Mouse (Mus musculus) lung, postnatal 0 days (tissue): Measurements from ENCODE around the gene Hoxa9. TPM values are rescaled to one million over a fixed set of nuclear protein-coding genes. Genes with fewer than 3 reads are reported as not detected.

ENCODE experiments used
- ATAC-seq: fragments of 200-750 bp; cut with Nextera tagmentation; 2 replicates; pipeline ENCODE4 v1.8.0; 2017; ENCODE audit warnings: moderate library complexity
- DNase-seq: peaks from one replicate; pipeline ENCODE4 v3.0.0-alpha.2; 2016; ENCODE audit warnings: low spot score
- H3K27ac ChIP-seq: fragments of 300-500 bp; sonication (generic); 2 replicates; pipeline ENCODE4 v1.5.1; 2014; ENCODE audit warnings: antibody characterized with exemption, mild to moderate bottlenecking, low read length, mixed read lengths
- H3K27me3 ChIP-seq: fragments of 300-500 bp; sonication (generic); replicated peaks from 2 replicates; pipeline ENCODE4 v1.6.1; 2014; ENCODE audit warnings: low read length, mixed read lengths; ENCODE audit not compliant: insufficient read depth
- H3K36me3 ChIP-seq: fragments of 300-500 bp; sonication (generic); 2 replicates; pipeline ENCODE4 v1.6.1; 2014; ENCODE audit warnings: low read length, mixed read lengths; ENCODE audit not compliant: insufficient read depth
- H3K4me1 ChIP-seq: fragments of 300-500 bp; sonication (generic); 2 replicates; pipeline ENCODE4 v1.6.1; 2014; ENCODE audit warnings: antibody characterized with exemption, low read depth, low read length, mixed read lengths; ENCODE audit not compliant: insufficient read depth
- H3K4me2 ChIP-seq: fragments of 300-500 bp; sonication (generic); replicated peaks from 2 replicates; pipeline ENCODE4 v1.6.1; 2014; ENCODE audit warnings: low read depth, mild to moderate bottlenecking, low read length, moderate library complexity, mixed read lengths
- H3K4me3 ChIP-seq: fragments of 300-500 bp; sonication (generic); 2 replicates; pipeline ENCODE4 v1.5.1; 2014; ENCODE audit warnings: low read depth, low read length
- H3K9ac ChIP-seq: fragments of 300-500 bp; sonication (generic); replicated peaks from 2 replicates; pipeline ENCODE4 v1.6.1; 2014; ENCODE audit warnings: low read depth, mild to moderate bottlenecking
- H3K9me3 ChIP-seq: fragments of 300-500 bp; sonication (generic); 2 replicates; pipeline ENCODE4 v1.6.1; 2016; ENCODE audit warnings: low read length, mixed read lengths
- CTCF ChIP-seq: IDR thresholded peaks from 2 replicates; pipeline ENCODE4 v1.5.1; 2016; ENCODE audit warnings: antibody characterized with exemption, mild to moderate bottlenecking
- EP300 ChIP-seq: IDR thresholded peaks from 2 replicates; pipeline ENCODE4 v1.6.1; 2016; ENCODE audit warnings: antibody characterized with exemption, mild to moderate bottlenecking, control low read depth
- WGBS: fragments of 180-500 bp; shearing (Covaris S2); extraction: QIAGEN DNeasy Blood & Tissue Kit; methylation state at CpG from one replicate; pipeline ENCODE4 v1.1.7; 2014; 5-methylcytosine and 5-hydroxymethylcytosine counted together
- polyA plus RNA-seq: library from polyadenylated mRNA; unstranded; fragments of >200 nt; fragmentation: Nextera tagmentation; extraction: Ambion mirVana; gene quantifications from 2 replicates; pipeline ENCODE4 v1.2.1, GENCODE M21; 2015

The Hoxa9 gene
- polyA plus RNA-seq: 0.06 and 0.07 TPM in 2 replicates

GRCm38 (mm10) chr6:52230516-52231165 is at the start of gene Hoxa9:
Gene Hoxa9, minus strand, starts transcription at chr6:52231089.
- ATAC-seq (no peak), DNase-seq (no peak)
- H3K4me1 ChIP-seq: no peaks in the 10 kb centered on the region
- H3K36me3 ChIP-seq: no peaks in the 10 kb centered on the region
- H3K4me2 ChIP-seq: no peak within 1 kb of the TSS
- H3K4me3 ChIP-seq: no peak within 1 kb of the TSS
- no peaks in the 10 kb centered on the region for H3K9me3 ChIP-seq
- no peak within 1 kb of the TSS for H3K9ac ChIP-seq
- no peak for TF ChIP-seq EP300
- TF ChIP-seq CTCF: no peak
- H3K27me3 ChIP-seq: peaks cover 83% of the 10 kb centered on the region
- H3K27ac ChIP-seq: no peak within 1 kb of the TSS
- whole genome bisulfite sequencing: 3% methylated on average over 19 of the region's 36 CpGs

- ATAC-seq (no peak), DNase-seq (no peak)
- no peaks in the 10 kb centered on the region for H3K4me1 ChIP-seq
- WGBS: 12% methylated on average over 5 of the region's 5 CpGs
- no peak overlapping the region for H3K27ac ChIP-seq
- no peaks in the 10 kb centered on the region for H3K36me3 ChIP-seq
- no peak overlapping the region for H3K9ac ChIP-seq
- peaks cover 58% of the 10 kb centered on the region for H3K27me3 ChIP-seq
- H3K9me3 ChIP-seq: no peaks in the 10 kb centered on the region
- TF ChIP-seq CTCF: no peak
- TF ChIP-seq EP300: no peak
- no peak overlapping the region for H3K4me3 ChIP-seq
- no peak overlapping the region for H3K4me2 ChIP-seq
Observed at GRCm38 (mm10) chr6:52276920-52277319, 46.0 kb upstream of the Hoxa9 start.

- DNase-seq: no peak
- 9% methylated on average over 6 of the region's 6 CpGs for WGBS
Observed at GRCm38 (mm10) chr6:52276382-52276781, 45.5 kb upstream of the Hoxa9 start.

GRCm38 (mm10) chr6:52275563-52276280 is 44.8 kb upstream of the Hoxa9 start:
- WGBS: 17% methylated on average over 8 of the region's 8 CpGs
- H3K9ac ChIP-seq: no peak overlapping the region
- DNase-seq (no peak), ATAC-seq (no peak)
- no peak overlapping the region for H3K27ac ChIP-seq
- H3K27me3 ChIP-seq: peaks cover 70% of the 10 kb centered on the region
- H3K4me3 ChIP-seq: no peak overlapping the region
- TF ChIP-seq EP300 (no peak), CTCF (no peak)
- no peaks in the 10 kb centered on the region for H3K4me1 ChIP-seq
- no peak overlapping the region for H3K4me2 ChIP-seq
- no peaks in the 10 kb centered on the region for H3K9me3 ChIP-seq
- H3K36me3 ChIP-seq: no peaks in the 10 kb centered on the region

More at GRCm38 (mm10) chr6:52276382-52276781, 45.5 kb upstream of the Hoxa9 start:
- no peak for TF ChIP-seq EP300
- TF ChIP-seq CTCF: no peak
- Histone ChIP-seq H3K4me1 (no peaks in the 10 kb centered on the region), H3K4me3 (no peak overlapping the region), H3K4me2 (no peak overlapping the region), H3K27me3 (peaks cover 63% of the 10 kb centered on the region), H3K9ac (no peak overlapping the region), H3K9me3 (no peaks in the 10 kb centered on the region), H3K27ac (no peak overlapping the region), H3K36me3 (no peaks in the 10 kb centered on the region)
- ATAC-seq: no peak

GRCm38 (mm10) chr6:52274576-52274975 is 43.7 kb upstream of the Hoxa9 start:
- Histone ChIP-seq H3K27ac (no peak overlapping the region), H3K4me3 (no peak overlapping the region), H3K4me2 (no peak overlapping the region), H3K9me3 (no peaks in the 10 kb centered on the region), H3K9ac (no peak overlapping the region), H3K27me3 (peaks cover 81% of the 10 kb centered on the region), H3K36me3 (no peaks in the 10 kb centered on the region), H3K4me1 (no peaks in the 10 kb centered on the region)
- 5% methylated on average over 11 of the region's 11 CpGs for WGBS
- TF ChIP-seq CTCF (no peak), EP300 (no peak)
- no peak for DNase-seq
- ATAC-seq: no peak

- H3K9ac ChIP-seq: no peak overlapping the region
- no peaks in the 10 kb centered on the region for H3K4me1 ChIP-seq
- H3K4me3 ChIP-seq: no peak overlapping the region
- peaks cover 87% of the 10 kb centered on the region for H3K27me3 ChIP-seq
- TF ChIP-seq EP300 (no peak), CTCF (no peak)
- 7% methylated on average over 22 of the region's 22 CpGs for WGBS
- H3K4me2 ChIP-seq: no peak overlapping the region
- no peaks in the 10 kb centered on the region for H3K9me3 ChIP-seq
- no peak overlapping the region for H3K27ac ChIP-seq
- DNase-seq (no peak), ATAC-seq (no peak)
- no peaks in the 10 kb centered on the region for H3K36me3 ChIP-seq
Observed at GRCm38 (mm10) chr6:52273656-52274280, 42.9 kb upstream of the Hoxa9 start.
